Mouse (Mus musculus) stomach, embryonic 16.5 days (tissue): ENCODE measurements around the gene Nbr1. TPM values are rescaled to one million over a fixed set of nuclear protein-coding genes. Genes with fewer than 3 reads are reported as not detected.

ENCODE experiments used
- ATAC-seq: fragments of 200-750 bp; cut with Nextera tagmentation; 2 replicates; pipeline ENCODE4 v1.8.0; 2017; ENCODE audit warnings: moderate number of reproducible peaks, moderate TSS enrichment; ENCODE audit not compliant: insufficient read depth, low FRiP score
- H3K27ac ChIP-seq: fragments of 300-500 bp; sonication (generic); 2 replicates; pipeline ENCODE4 v1.5.1; 2014; ENCODE audit warnings: low read length
- H3K27me3 ChIP-seq: fragments of 300-500 bp; sonication (generic); 2 replicates; pipeline ENCODE4 v1.6.1; 2014; ENCODE audit warnings: low read length, control low read depth, mixed read lengths; ENCODE audit not compliant: control insufficient read depth, insufficient read depth
- H3K36me3 ChIP-seq: fragments of 300-500 bp; sonication (generic); 2 replicates; pipeline ENCODE4 v1.6.1; 2014; ENCODE audit warnings: low read length; ENCODE audit not compliant: control insufficient read depth, insufficient read depth
- H3K4me1 ChIP-seq: fragments of 300-500 bp; sonication (generic); 2 replicates; pipeline ENCODE4 v1.6.1; 2014; ENCODE audit warnings: low read length, control low read depth, mixed read lengths; ENCODE audit not compliant: control insufficient read depth, insufficient read depth
- H3K4me2 ChIP-seq: fragments of 300-500 bp; sonication (generic); 2 replicates; pipeline ENCODE4 v1.6.1; 2014; ENCODE audit warnings: low read depth, low read length, mixed read lengths
- H3K4me3 ChIP-seq: fragments of 300-500 bp; sonication (generic); replicated peaks from 2 replicates; pipeline ENCODE4 v1.5.1; 2014; ENCODE audit warnings: mild to moderate bottlenecking, low read length
- H3K9ac ChIP-seq: fragments of 300-500 bp; sonication (generic); 2 replicates; pipeline ENCODE4 v1.6.1; 2014; ENCODE audit warnings: low read length
- H3K9me3 ChIP-seq: fragments of 300-500 bp; sonication (generic); replicated peaks from 2 replicates; pipeline ENCODE4 v1.6.1; 2016; ENCODE audit warnings: low read length, control low read depth; ENCODE audit not compliant: control insufficient read depth
- WGBS: fragments of 180-500 bp; shearing (Covaris S2); extraction: QIAGEN DNeasy Blood & Tissue Kit; methylation state at CpG from one replicate; pipeline ENCODE4 v1.1.7; 2014; 5-methylcytosine and 5-hydroxymethylcytosine counted together
- polyA plus RNA-seq: library from polyadenylated mRNA; unstranded; fragments of >200 nt; fragmentation: Nextera tagmentation; extraction: Ambion mirVana; gene quantifications from 2 replicates; pipeline ENCODE4 v1.2.1, GENCODE M21; 2015

The Nbr1 gene
- 68.7 and 78.4 TPM in 2 replicates for polyA plus RNA-seq

GRCm38 (mm10) chr11:101551751-101552475, at the start of gene Nbr1, which contains the start of gene Brca1:
Gene Nbr1 (plus strand): TSS chr11:101552149.
Gene Brca1 (minus strand): TSS chr11:101551955.
- Histone ChIP-seq H3K9ac (peak within 1 kb of the TSS; percentile 88), H3K36me3 (no peaks in the 10 kb centered on the region), H3K9me3 (no peaks in the 10 kb centered on the region), H3K4me2 (peak within 1 kb of the TSS; percentile 73), H3K4me1 (peaks cover 17% of the 10 kb centered on the region), H3K4me3 (peak within 1 kb of the TSS; percentile 96), H3K27me3 (no peaks in the 10 kb centered on the region), H3K27ac (peak within 1 kb of the TSS; percentile 97)
- under 1% methylated on average over 43 of the region's 43 CpGs for WGBS
- peak; percentile 83 for ATAC-seq

- no peak overlapping the region for H3K4me3 ChIP-seq
- no peaks in the 10 kb centered on the region for H3K36me3 ChIP-seq
- H3K9ac ChIP-seq, result no peak overlapping the region
- no peaks in the 10 kb centered on the region for H3K4me1 ChIP-seq
- no peak overlapping the region for H3K27ac ChIP-seq
- H3K9me3 ChIP-seq, result no peaks in the 10 kb centered on the region
- H3K4me2 ChIP-seq, result no peak overlapping the region
- no peak for ATAC-seq
- WGBS, result 90% methylated on average over 5 of the region's 5 CpGs
- no peaks in the 10 kb centered on the region for H3K27me3 ChIP-seq
These were observed 45.6 kb upstream of the Nbr1 start for GRCm38 (mm10) chr11:101506269-101506780.

GRCm38 (mm10) chr11:101507090-101507489, 44.9 kb upstream of the Nbr1 start:
- Histone ChIP-seq H3K27ac (no peak overlapping the region), H3K4me1 (no peaks in the 10 kb centered on the region), H3K9ac (no peak overlapping the region), H3K4me2 (no peak overlapping the region), H3K9me3 (no peaks in the 10 kb centered on the region), H3K27me3 (no peaks in the 10 kb centered on the region), H3K4me3 (no peak overlapping the region), H3K36me3 (no peaks in the 10 kb centered on the region)
- WGBS, result 89% methylated on average over 7 of the region's 7 CpGs
- no peak for ATAC-seq

- 0 out of 2 replicates have a peak, but pooled peaks cover 4% of the 10 kb centered on the region for H3K36me3 ChIP-seq
- H3K27ac ChIP-seq, result no peak overlapping the region
- no peaks in the 10 kb centered on the region for H3K4me1 ChIP-seq
- H3K27me3 ChIP-seq, result no peaks in the 10 kb centered on the region
- no peak overlapping the region for H3K4me3 ChIP-seq
- no peak overlapping the region for H3K9ac ChIP-seq
- ATAC-seq, result no peak
- H3K9me3 ChIP-seq, result no peaks in the 10 kb centered on the region
- H3K4me2 ChIP-seq, result no peak overlapping the region
- WGBS, result 78% methylated on average over 5 of the region's 5 CpGs
These were observed 33.0 kb upstream of the Nbr1 start for GRCm38 (mm10) chr11:101518937-101519336.

GRCm38 (mm10) chr11:101519364-101519763, 32.6 kb upstream of the Nbr1 start:
- H3K36me3 ChIP-seq, result no peaks in the 10 kb centered on the region
- no peak overlapping the region for H3K4me2 ChIP-seq

GRCm38 (mm10) chr11:101524446-101524845, 27.5 kb upstream of the Nbr1 start:
- no peaks in the 10 kb centered on the region for H3K9me3 ChIP-seq
- H3K9ac ChIP-seq, result no peak overlapping the region
- no peaks in the 10 kb centered on the region for H3K27me3 ChIP-seq
- no peak for ATAC-seq
- WGBS, result 80% methylated on average over 8 of the region's 8 CpGs
- H3K4me1 ChIP-seq, result no peaks in the 10 kb centered on the region
- no peak overlapping the region for H3K4me3 ChIP-seq
- H3K36me3 ChIP-seq, result 0 out of 2 replicates have a peak, but pooled peaks cover 8% of the 10 kb centered on the region
- no peak overlapping the region for H3K4me2 ChIP-seq
- H3K27ac ChIP-seq, result no peak overlapping the region

More at GRCm38 (mm10) chr11:101519364-101519763, 32.6 kb upstream of the Nbr1 start:
- H3K9ac ChIP-seq, result no peak overlapping the region
- no peak overlapping the region for H3K4me3 ChIP-seq
- no peaks in the 10 kb centered on the region for H3K4me1 ChIP-seq
- no peak for ATAC-seq
- H3K27me3 ChIP-seq, result no peaks in the 10 kb centered on the region
- no peaks in the 10 kb centered on the region for H3K9me3 ChIP-seq
- WGBS, result 79% methylated on average over 6 of the region's 6 CpGs
- H3K27ac ChIP-seq, result no peak overlapping the region

GRCm38 (mm10) chr11:101525056-101525455, 26.9 kb upstream of the Nbr1 start:
- Histone ChIP-seq H3K4me1 (no peaks in the 10 kb centered on the region), H3K4me3 (no peak overlapping the region), H3K27me3 (no peaks in the 10 kb centered on the region), H3K27ac (no peak overlapping the region), H3K9ac (no peak overlapping the region), H3K36me3 (0 out of 2 replicates have a peak, but pooled peaks cover 8% of the 10 kb centered on the region), H3K9me3 (no peaks in the 10 kb centered on the region), H3K4me2 (no peak overlapping the region)
- no peak for ATAC-seq
- WGBS, result 94% methylated on average over 10 of the region's 10 CpGs

- H3K27ac ChIP-seq, result no peak overlapping the region
- H3K36me3 ChIP-seq, result 0 out of 2 replicates have a peak, but pooled peaks cover 8% of the 10 kb centered on the region
- H3K4me3 ChIP-seq, result no peak overlapping the region
- ATAC-seq, result no peak
- no peaks in the 10 kb centered on the region for H3K4me1 ChIP-seq
- no peaks in the 10 kb centered on the region for H3K9me3 ChIP-seq
- no peak overlapping the region for H3K9ac ChIP-seq
- H3K4me2 ChIP-seq, result no peak overlapping the region
- no peaks in the 10 kb centered on the region for H3K27me3 ChIP-seq
- WGBS, result 90% methylated on average over 9 of the region's 9 CpGs
These were observed 25.9 kb upstream of the Nbr1 start for GRCm38 (mm10) chr11:101525936-101526595.

GRCm38 (mm10) chr11:101526686-101527085, 25.3 kb upstream of the Nbr1 start:
- no peaks in the 10 kb centered on the region for H3K4me1 ChIP-seq
- H3K27ac ChIP-seq, result no peak overlapping the region
- 91% methylated on average over 4 of the region's 4 CpGs for WGBS
- ATAC-seq, result no peak
- H3K9ac ChIP-seq, result no peak overlapping the region
- no peak overlapping the region for H3K4me3 ChIP-seq
- H3K4me2 ChIP-seq, result no peak overlapping the region
- no peaks in the 10 kb centered on the region for H3K27me3 ChIP-seq
- H3K36me3 ChIP-seq, result 0 out of 2 replicates have a peak, but pooled peaks cover 8% of the 10 kb centered on the region
- H3K9me3 ChIP-seq, result no peaks in the 10 kb centered on the region
